Mouse (Mus musculus) heart, postnatal 4 days (tissue): Measurements from ENCODE around the gene Olfr104-ps. TPM values are rescaled to one million over a fixed set of nuclear protein-coding genes. Genes with fewer than 3 reads are reported as not detected.

ENCODE experiments used
- DNase-seq: peaks from one replicate; pipeline ENCODE4 v3.0.0; 2021
- total RNA-seq, 2 experiments: library from RNA; stranded (reverse); gene quantifications; 2 replicates each; pipeline ENCODE4 v1.2.3; 2021

Gene Olfr104-ps
- total RNA-seq, result not detected

- DNase-seq, result no peak
These were observed at the start of gene Olfr104-ps for GRCm38 (mm10) chr17:37359282-37359681. Gene Olfr104-ps, plus strand, starts transcription at chr17:37359582.

- no peak for DNase-seq
These were observed 49.2 kb upstream of the Olfr104-ps start for GRCm38 (mm10) chr17:37310146-37310699.

DNA sequence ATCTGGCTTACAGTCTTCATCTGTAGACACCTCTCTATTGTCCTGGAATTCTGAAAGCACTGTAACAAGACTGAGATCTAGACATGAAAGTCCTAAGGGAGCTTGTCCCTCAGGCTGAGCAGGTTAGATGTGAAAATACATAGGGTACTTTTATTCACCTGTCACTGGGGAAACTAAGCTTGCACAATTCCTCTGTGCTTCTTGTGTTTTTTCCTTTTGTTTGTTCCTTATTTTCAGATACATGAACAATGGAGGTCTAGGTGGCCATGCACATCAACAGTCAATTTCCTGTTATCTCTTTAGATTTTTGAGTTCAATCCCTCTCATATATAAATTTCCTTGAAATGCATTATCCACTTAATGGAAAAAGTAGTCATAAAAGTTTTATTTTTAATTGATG, 42.4 kb upstream of the Olfr104-ps start, which contains the start of gene Olfr102:
TSS of gene Olfr102 (minus strand) at position 101 of the 400 bp plus-strand sequence.
- no peak for DNase-seq

- no peak for DNase-seq
These were observed 19.8 kb upstream of the Olfr104-ps start, which contains the start of gene Olfr103 for GRCm38 (mm10) chr17:37339598-37339997. Gene Olfr103, minus strand, starts transcription at chr17:37339698.

DNA sequence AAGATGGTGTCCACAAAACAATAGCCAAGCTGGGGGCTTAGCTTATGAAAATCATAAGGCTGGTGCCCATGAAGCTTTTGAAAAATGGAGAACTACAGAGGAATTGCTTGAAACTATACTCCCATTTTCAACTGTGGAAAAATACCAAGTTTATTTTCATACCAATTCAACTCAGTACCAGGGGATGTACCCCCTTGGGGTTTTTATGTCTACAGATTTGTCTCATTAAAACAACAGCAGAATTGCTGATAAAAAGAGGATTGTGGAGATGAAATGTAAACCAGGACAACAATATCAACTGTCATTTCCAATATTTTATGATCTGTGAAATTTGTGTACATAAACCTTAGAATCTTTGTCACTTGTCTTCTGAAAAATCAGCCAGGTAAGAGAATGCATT, 19.4 kb downstream of the Olfr104-ps start, which contains the start of gene Olfr105-ps:
TSS of gene Olfr105-ps (plus strand) at position 301 of the 400 bp plus-strand sequence.
- no peak for DNase-seq

- no peak for DNase-seq
These were observed 30.7 kb downstream of the Olfr104-ps start, which contains the start of gene Olfr106-ps for GRCm38 (mm10) chr17:37390093-37390492. Gene Olfr106-ps, plus strand, starts transcription at chr17:37390393.

DNA sequence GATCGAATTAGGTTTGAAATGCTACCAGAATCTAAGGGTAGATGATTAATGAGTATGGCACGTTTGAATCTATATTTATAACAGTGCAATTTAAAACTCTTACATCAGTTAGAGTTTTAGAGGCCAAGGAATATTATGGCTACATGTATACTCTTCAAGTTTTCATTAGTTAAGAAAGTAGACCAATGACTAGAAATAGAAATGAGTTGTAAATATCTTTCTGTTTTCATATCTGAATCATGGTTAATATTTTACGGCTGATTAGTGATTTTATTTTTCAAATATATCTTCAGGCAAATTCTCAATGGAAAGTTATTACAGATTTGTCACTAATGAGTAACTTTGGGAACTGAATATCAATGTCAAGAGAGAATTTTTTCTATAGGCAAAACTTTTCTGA, 39.5 kb downstream of the Olfr104-ps start, which contains the start of gene Olfr107:
TSS of gene Olfr107 (plus strand) at position 301 of the 400 bp plus-strand sequence.
- DNase-seq, result no peak

- DNase-seq, result no peak
These were observed 54.0 kb downstream of the Olfr104-ps start for GRCm38 (mm10) chr17:37413380-37413779.

Other genes with a start within 250 kb of the Olfr104-ps start
- not detected for gene Olfr92, start 239.5 kb upstream of the Olfr104-ps start, total RNA-seq
- not detected for gene Olfr93, start 198.1 kb upstream of the Olfr104-ps start, total RNA-seq
- not detected for gene Ubd, start 165.7 kb upstream of the Olfr104-ps start, total RNA-seq
- gene Olfr94, start 158.6 kb upstream of the Olfr104-ps start, total RNA-seq, result not detected
- gene Olfr95, start 146.5 kb upstream of the Olfr104-ps start, total RNA-seq, result not detected
- not detected for gene Olfr96, start 139.4 kb upstream of the Olfr104-ps start, total RNA-seq
- gene Olfr97, start 122.3 kb upstream of the Olfr104-ps start, total RNA-seq, result not detected
- not detected for gene Olfr98, start 95.8 kb upstream of the Olfr104-ps start, total RNA-seq
- 1 to 10 TPM; 1.5 to 2.0 TPM for gene H2-M3, start 89.4 kb upstream of the Olfr104-ps start, total RNA-seq
- not detected for gene Olfr99, start 76.1 kb upstream of the Olfr104-ps start, total RNA-seq
- gene Olfr101, start 55.3 kb upstream of the Olfr104-ps start, total RNA-seq, result not detected
- gene Olfr102, start 42.5 kb upstream of the Olfr104-ps start, total RNA-seq, result not detected
- gene Olfr103, start 19.9 kb upstream of the Olfr104-ps start, total RNA-seq, result not detected
- not detected for gene Olfr105-ps, start 19.5 kb downstream of the Olfr104-ps start, total RNA-seq
- gene Olfr106-ps, start 30.8 kb downstream of the Olfr104-ps start, total RNA-seq, result not detected
- not detected for gene Olfr107, start 39.6 kb downstream of the Olfr104-ps start, total RNA-seq
- not detected for gene Olfr108, start 85.9 kb downstream of the Olfr104-ps start, total RNA-seq
- not detected for gene Olfr109, start 99.3 kb downstream of the Olfr104-ps start, total RNA-seq
- not detected for gene H2-M2, start 124.0 kb downstream of the Olfr104-ps start, total RNA-seq
- not detected for gene Olfr110, start 132.9 kb downstream of the Olfr104-ps start, total RNA-seq
- not detected for gene Olfr111, start 148.4 kb downstream of the Olfr104-ps start, total RNA-seq
- gene Olfr112, start 209.9 kb downstream of the Olfr104-ps start, total RNA-seq, result not detected
- gene Olfr113, start 218.1 kb downstream of the Olfr104-ps start, total RNA-seq, result not detected
- gene Olfr114, start 233.2 kb downstream of the Olfr104-ps start, total RNA-seq, result not detected